In the genomic region with DNA sequence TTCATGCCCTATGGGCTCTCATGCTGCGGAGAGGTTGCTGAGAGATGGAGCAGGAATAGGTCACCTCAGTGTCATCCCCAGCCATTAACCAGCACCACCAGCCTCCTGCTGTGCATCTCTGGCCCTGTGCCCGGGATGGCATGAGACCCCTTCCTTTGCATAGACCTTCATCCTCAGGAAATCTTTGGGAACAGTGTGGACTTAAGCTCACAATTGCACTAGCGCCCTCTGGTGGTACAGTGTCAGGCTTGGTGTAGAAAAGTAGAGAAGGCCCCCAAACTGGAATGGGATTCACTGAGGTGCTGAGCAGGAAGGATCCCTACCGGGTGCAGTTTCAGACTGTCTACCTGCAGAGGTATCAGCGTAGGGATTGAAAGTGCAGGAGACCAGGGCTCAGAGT, we compare ENCODE assay signal across 9 mouse cellular contexts.
A peak's percentile ranks its signal among the peaks of the same experiment; 100 is the strongest.
DNase-seq lines count a peak whose midpoint lies in the region; ATAC-seq and TF ChIP-seq lines count a peak whose summit lies in the region.
"Had no signal": no experiment of that assay in that cellular context is flagged by ENCODE, and none has a peak within 500 bp of the region (broad histone marks: within the 10 kb centered on the region; RNA-seq: fewer than 3 reads in every experiment).

No protein-coding gene starts in this region.

- 43% methylated on average over 5 of the region's 5 CpGs for WGBS in heart, adult 2 months
- 32% methylated on average over 5 of the region's 5 CpGs for WGBS in embryonic facial prominence, embryonic 10.5 days
- WGBS in hindbrain, embryonic 14.5 days, result 37% methylated on average over 5 of the region's 5 CpGs

- no peak overlapping the region for H3K4me2 ChIP-seq in hindbrain, embryonic 14.5 days (replicated peaks)

- no peak overlapping the region for H3K27ac ChIP-seq in heart, adult 2 months
- no peak overlapping the region for H3K27ac ChIP-seq in embryonic facial prominence, embryonic 10.5 days (replicated peaks)
- no peak overlapping the region for H3K27ac ChIP-seq in hindbrain, embryonic 14.5 days
- H3K27ac ChIP-seq: macrophage had no signal

- no peak overlapping the region for H3K4me3 ChIP-seq in heart, adult 2 months
- H3K4me3 ChIP-seq in embryonic facial prominence, embryonic 10.5 days, result no peak overlapping the region
- H3K4me3 ChIP-seq in hindbrain, embryonic 14.5 days (replicated peaks; ENCODE audit: low read length), result no peak overlapping the region

- no peak overlapping the region for H3K9ac ChIP-seq in heart, adult 2 months (ENCODE audit: low read depth, low read length)
- no peak overlapping the region for H3K9ac ChIP-seq in hindbrain, embryonic 14.5 days

- no peaks in the 10 kb centered on the region for H3K27me3 ChIP-seq in heart, adult 2 months (ENCODE audit: control insufficient read depth, insufficient read depth, low read length)
- 0 out of 2 replicates have a peak, but pooled peaks cover 9% of the 10 kb centered on the region for H3K27me3 ChIP-seq in embryonic facial prominence, embryonic 10.5 days (replicated peaks; ENCODE audit: low read depth, poor library complexity, severe bottlenecking)
- no peaks in the 10 kb centered on the region for H3K27me3 ChIP-seq in hindbrain, embryonic 14.5 days (ENCODE audit: control insufficient read depth, insufficient read depth, low read length)

- H3K4me1 ChIP-seq in heart, adult 2 months (ENCODE audit: control insufficient read depth, insufficient read depth, low read length), result no peaks in the 10 kb centered on the region
- H3K4me1 ChIP-seq in embryonic facial prominence, embryonic 10.5 days, result peaks cover 9% of the 10 kb centered on the region; the same call in 1 of the 2 replicates
- peaks cover 7% of the 10 kb centered on the region for H3K4me1 ChIP-seq in hindbrain, embryonic 14.5 days (replicated peaks; ENCODE audit: control insufficient read depth, insufficient read depth, low read length)

- ATAC-seq in hindbrain, embryonic 14.5 days (ENCODE audit: low FRiP score), result no peak
- ATAC-seq in megakaryocyte, adult 5-6 weeks (ENCODE audit: poor library complexity, severe bottlenecking), result peak; percentile 54; the same call in 1 of the 2 replicates

- no peaks in the 10 kb centered on the region for H3K9me3 ChIP-seq in embryonic facial prominence, embryonic 10.5 days
- no peaks in the 10 kb centered on the region for H3K9me3 ChIP-seq in hindbrain, embryonic 14.5 days (ENCODE audit: control insufficient read depth, low read length)

- TF ChIP-seq CTCF in heart, adult 2 months (IDR thresholded peaks at IDR 0.05), result peak; percentile 77

- H3K79me2 ChIP-seq in heart, adult 2 months (replicated peaks; ENCODE audit: control insufficient read depth, insufficient read depth, low read length), result no peaks in the 10 kb centered on the region

- TF ChIP-seq EP300 in heart, adult 2 months (IDR thresholded peaks at IDR 0.05; ENCODE audit: insufficient read depth, low read depth, low read length), result no peak

- TF ChIP-seq POLR2A in heart, adult 2 months (IDR thresholded peaks at IDR 0.05; ENCODE audit: insufficient read depth, low read depth, low read length), result no peak

- no peaks in the 10 kb centered on the region for H3K36me3 ChIP-seq in heart, adult 2 months (ENCODE audit: control insufficient read depth, insufficient read depth, low read length)
- H3K36me3 ChIP-seq in embryonic facial prominence, embryonic 10.5 days (replicated peaks), result no peaks in the 10 kb centered on the region
- H3K36me3 ChIP-seq in hindbrain, embryonic 14.5 days (replicated peaks; ENCODE audit: control insufficient read depth, insufficient read depth), result no peaks in the 10 kb centered on the region

- DNase-seq in heart, adult 2 months, result peak; percentile 17 to 54
- DNase-seq in heart, postnatal 25 days (ENCODE audit: low spot score), result no peak
- peak; percentile 66 for DNase-seq in adrenal gland, postnatal 25 days
- peak; percentile 57 for DNase-seq in embryonic facial prominence, embryonic 10.5 days (ENCODE audit: low spot score)
- peak; percentile 69 for DNase-seq in hindbrain, embryonic 14.5 days (ENCODE audit: low spot score)
- peak; percentile 42 for DNase-seq in left cerebral cortex, adult 11 months (ENCODE audit: low spot score)
- peak; percentile 33 to 77 for DNase-seq in spleen, postnatal 4 days (ENCODE audit: low spot score in 2 of 2)

- intact Hi-C loops in heart, adult 2 months (cut with DNase I), result loop anchor here (2.0 kb wide), 1 partner anchor 82 kb away; no protein-coding TSS in a partner anchor
- intact Hi-C loops in heart, postnatal 25 days (cut with DNase I), result loop anchor here (5.0 kb wide), 1 partner anchor 123 kb away; no protein-coding TSS in a partner anchor
